Mouse (Mus musculus) left cerebral cortex, adult 18-20 months (tissue): ENCODE data around the gene Zswim4. TPM values are rescaled to one million over a fixed set of nuclear protein-coding genes. Genes with fewer than 3 reads are reported as not detected.
"Not testable (repeated sequence)": the region's sequence is repeated elsewhere in the genome, so short reads cannot be mapped to it uniquely, and the experiment has no call there.

Source experiments
- DNase-seq, 2 experiments: peaks; one replicate each; pipeline ENCODE4 v3.0.0; 2021 to 2022; ENCODE audit warnings: low spot score in 2 of 2, mixed read lengths in 1 of 2
- long read RNA-seq, 2 experiments: library from polyadenylated mRNA; stranded (forward); transcript quantifications; one replicate each; pipeline ENCODE4 v2.0.0; 2021
- total RNA-seq, 2 experiments: library from RNA; stranded (reverse); gene quantifications; 2 replicates each; pipeline ENCODE4 v1.2.3; 2021

Zswim4 gene
- total RNA-seq = 10 to 100 TPM; 16.8 to 19.1 TPM
- long read RNA-seq, experiment 1, full-length matches to known transcripts = 2 of 11 reads
- long read RNA-seq, experiment 1, partial matches to known transcripts = 5 of 11 reads
- long read RNA-seq, experiment 1, other reads (novel, unspliced or antisense) = 4 of 11 reads
- long read RNA-seq, experiment 2, full-length matches to known transcripts = 2 of 8 reads
- long read RNA-seq, experiment 2, partial matches to known transcripts = 4 of 8 reads
- long read RNA-seq, experiment 2, other reads (novel, unspliced or antisense) = 2 of 8 reads

DNA sequence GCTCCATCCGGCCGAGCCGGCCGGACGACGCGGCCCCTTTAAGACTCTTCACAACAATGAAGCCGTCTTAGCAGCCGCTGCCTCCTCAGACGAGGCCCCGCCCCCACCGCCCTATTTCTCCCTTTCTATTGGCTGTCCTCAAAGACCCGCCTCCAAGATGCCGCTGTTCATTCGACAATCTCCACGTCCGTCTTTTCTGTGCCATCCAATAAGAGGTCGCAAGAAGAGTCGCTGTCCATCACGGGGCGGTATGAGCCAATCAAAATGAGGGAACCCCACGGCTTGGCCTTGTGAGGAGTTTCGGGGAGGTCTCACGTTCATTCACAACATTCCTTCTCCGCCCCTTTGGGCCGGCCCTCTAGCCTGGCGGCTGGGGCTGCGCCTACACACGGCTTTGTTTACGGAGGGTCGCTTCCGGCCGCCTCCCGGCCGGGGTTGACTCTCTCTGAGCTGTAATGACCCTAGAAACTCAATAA lies at the start of gene Zswim4:
Gene Zswim4, minus strand, starts transcription at position 58 of the 476 bp plus-strand sequence.
- DNase-seq = peak; percentile 96 to 98

DNA sequence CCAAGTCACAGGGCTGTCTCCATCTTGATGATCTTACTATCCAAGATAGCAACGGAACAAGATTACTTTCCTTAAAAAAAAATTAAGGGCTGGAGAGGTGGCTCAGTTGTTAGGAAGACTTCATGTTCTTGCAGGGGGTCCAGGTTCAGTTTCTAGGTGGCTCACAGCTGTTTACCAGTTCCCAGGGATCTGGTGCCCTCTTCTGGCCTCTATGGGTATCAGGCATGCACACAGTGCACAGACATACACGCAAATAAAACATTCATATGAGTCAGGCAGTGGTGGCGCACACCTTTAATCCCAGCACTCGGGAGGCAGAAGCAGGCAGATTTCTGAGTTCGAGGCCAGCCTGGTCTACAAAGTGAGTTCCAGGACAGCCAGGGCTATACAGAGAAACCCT lies 48.8 kb upstream of the Zswim4 start:
- not testable (repeated sequence) for DNase-seq

- DNase-seq = no peak
These were observed 47.8 kb upstream of the Zswim4 start for GRCm38 (mm10) chr8:84284608-84285063.

- no peak for DNase-seq
These were observed 43.9 kb upstream of the Zswim4 start for GRCm38 (mm10) chr8:84280777-84281176.

DNA sequence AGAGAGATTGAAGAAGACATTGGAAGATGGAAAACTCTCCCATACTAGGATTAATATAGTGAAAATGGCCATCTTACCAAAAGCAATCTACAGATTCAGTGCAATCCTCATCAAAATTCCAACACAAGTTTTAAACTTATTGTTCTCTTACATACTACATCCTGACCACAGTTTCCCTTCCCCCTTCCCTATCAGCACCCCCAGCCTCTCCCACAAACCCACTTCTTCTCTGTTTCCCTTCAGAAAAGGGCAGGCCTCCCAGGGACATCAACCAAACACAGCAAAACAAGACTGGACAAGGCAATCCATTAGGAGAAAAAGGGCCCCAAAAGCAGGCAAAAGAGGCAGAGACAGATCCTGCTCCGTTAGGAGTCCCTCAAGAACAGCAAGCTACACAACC lies 39.6 kb upstream of the Zswim4 start:
- DNase-seq = no peak

DNA sequence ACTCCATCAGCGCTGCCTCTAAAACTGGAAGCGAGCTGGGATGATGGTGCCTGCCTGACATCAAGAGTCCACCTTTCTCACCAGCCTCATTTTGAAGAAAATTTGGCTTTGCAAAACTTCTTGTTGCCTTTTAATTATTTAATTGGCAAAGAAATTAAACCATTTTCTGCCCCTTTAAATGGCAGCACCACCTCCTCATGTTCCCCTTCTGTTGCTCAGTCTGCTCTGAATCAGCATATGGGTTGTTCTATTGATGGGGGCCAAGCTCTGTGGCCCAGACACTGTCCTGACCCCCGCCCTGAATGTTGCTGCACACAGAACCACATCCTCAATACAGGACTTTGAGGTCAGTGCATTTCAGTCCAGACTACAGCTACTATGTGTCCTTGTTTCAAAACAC lies 37.1 kb upstream of the Zswim4 start:
- no peak for DNase-seq

DNA sequence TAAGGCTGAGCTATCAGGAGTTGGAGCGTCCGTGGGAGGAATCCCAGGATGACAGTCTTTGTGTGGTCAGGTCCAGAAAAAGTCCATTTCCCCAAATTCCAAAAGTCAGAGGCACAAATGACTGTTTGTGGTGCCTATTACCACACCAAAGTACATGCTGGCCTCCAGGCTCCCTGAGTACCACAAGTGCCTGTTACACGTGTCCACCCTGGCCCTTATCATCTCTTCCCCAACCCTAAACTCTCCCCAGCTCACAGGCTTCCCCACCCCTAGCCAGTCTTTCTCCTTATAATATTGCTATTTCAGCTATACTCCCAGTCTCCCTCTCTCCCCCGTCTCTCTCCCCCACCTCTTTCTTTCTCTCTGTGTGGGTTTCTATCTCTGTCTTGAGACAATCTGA lies 35.4 kb upstream of the Zswim4 start:
- no peak for DNase-seq

DNA sequence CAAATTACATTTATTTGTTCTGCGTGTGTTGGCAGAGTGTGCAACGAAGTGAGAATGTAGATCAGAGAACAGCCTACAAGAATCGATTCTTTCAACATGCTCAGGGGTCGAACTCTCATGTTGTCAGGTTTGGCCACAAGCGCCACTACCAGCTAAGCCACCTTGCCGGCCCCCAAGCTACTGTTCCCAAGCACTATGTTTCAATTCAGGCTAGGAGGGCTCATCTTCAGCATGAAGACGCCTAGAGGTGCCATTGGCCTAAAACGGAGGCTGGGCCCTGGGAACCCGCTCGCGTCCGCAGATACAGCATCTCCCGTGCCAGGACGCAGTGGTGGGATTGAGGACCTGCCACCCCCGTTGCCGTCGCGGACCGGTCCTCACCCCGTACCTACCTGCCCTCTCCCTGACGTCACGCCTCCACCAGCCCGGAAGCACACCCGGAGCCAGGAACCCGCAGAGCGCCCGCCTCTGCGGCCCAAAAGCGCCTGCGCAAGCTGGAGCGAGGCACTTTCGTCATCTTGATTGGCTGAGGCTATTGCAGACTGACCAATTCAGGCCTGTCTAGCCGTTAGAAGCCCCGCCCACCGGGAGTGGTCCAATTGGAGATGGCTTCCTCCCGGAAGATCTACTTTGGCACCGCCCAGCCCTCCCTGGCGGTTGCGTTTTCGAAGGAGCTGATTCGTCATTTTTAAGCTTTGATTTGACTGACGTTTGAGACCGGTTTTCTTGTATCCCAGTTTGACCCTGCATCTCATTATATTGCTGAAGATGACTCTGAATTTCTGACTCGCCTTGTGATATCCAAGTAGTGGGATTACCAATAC lies 33.3 kb upstream of the Zswim4 start, which contains the start of gene Ccdc130:
Gene Ccdc130, minus strand, starts transcription at position 431 of the 824 bp plus-strand sequence.
- peak; percentile 100 for DNase-seq

GRCm38 (mm10) chr8:84261098-84261497 lies 24.2 kb upstream of the Zswim4 start:
- DNase-seq = no peak

GRCm38 (mm10) chr8:84256822-84257610 lies 20.2 kb upstream of the Zswim4 start, which contains the start of gene Mri1:
Gene Mri1 (minus strand): TSS chr8:84257326.
- DNase-seq = peak; percentile 68 to 85

DNA sequence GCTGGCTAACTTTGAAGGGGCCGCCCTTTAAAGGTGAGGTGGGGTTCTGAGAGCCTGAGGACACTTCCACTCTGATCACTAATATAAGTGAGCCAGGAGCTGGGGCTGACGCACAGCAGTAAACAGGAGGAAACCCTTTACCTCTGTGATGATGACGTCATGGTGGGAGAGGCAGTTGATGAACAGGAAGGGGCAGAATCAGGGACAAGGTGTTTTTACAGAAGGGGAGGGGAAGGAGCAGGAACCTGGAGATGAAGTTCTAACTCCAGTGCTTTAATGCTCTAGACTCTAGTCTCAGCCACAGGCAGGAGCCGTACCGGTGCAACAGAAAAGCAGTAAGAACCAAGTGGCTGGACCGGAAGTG lies 19.6 kb upstream of the Zswim4 start:
- DNase-seq = no peak

DNA sequence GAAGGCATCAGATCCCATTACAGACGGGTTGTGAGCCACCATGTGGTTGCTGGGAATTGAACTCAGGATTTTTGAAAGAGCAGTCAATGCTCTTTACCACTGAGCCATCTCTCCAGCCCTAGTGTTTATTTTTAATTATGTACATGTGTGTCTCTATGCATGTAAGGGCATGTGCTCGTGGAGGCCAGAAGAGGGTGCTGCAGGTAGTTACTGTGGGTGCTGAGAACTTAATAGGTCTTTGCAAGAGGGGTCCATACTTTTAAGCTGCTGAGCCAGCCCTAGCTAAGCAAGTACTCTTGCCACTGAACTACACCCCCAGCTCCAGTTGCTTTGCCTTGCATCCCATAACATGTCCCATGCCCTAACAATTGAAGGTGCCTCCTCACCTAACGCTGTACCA lies 19.0 kb upstream of the Zswim4 start:
- DNase-seq = no peak

DNA sequence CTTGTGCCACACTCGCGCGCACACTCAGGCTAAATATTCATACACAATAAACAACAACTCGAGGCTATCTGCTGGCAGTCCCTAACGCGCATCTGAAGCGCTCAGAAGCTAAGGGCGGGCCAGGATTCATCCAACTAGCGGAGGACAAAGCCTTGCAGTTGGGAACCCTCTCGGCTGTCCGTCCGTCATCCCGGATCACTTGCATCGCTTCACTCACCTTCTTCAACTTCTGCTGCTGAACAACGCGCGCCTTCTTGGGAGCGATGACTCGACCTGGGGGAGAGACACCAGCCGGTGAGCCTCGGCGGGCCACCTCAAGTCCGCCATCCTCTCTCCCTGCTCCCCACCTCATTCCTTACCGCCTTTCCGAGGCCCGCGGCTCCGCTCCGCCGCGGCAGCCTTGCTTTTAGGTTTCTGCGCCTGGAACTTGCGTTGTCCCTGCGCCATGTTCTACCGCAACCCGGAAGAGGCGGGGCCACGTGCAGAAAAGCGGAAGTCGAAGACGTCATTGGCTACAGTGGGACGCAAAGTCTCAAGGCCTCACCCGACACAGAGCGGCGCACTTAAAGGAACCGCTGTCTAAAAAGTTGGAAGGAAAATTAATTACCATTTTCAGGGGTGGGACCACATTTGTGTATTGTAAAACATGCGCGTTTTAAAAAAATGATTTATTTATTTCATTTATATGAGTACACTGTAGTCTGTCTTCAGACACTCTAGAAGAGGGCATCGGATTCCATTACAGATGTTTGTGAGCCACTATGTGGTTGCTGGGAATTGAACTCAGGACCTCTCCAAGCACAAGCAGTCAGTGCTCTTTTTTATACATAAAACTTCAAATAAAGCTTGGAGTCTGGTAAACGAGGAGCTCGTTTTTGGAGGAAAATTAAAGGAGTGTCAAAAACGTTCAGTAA lies 12.7 kb upstream of the Zswim4 start, which contains the start of gene D8Ertd738e:
Gene D8Ertd738e, minus strand, starts transcription at position 463 of the 914 bp plus-strand sequence.
- DNase-seq = peak; percentile 85 to 92

DNA sequence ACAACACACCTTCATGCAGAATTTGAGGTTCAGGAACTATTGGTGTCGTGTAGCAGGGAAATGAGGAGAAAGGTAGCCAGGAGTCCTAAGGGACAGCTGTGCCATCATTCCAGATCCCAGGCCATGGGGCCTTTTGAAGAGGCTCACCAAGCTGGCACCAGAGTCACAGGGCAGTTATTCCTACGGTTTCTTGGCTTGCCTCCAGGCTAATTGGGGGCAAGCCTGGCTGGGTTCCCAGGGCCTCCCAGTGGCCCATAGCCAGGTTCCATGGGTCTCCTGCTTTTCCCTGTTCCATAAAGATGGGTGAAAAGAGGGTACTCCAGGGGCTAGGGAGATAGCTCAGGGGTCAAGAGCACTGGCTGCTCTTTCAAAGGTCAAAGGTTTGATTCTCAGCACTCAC lies 5.0 kb upstream of the Zswim4 start:
- no peak for DNase-seq

- no peak for DNase-seq
These were observed 4.3 kb upstream of the Zswim4 start for GRCm38 (mm10) chr8:84241167-84241566.

GRCm38 (mm10) chr8:84237542-84238229 lies 831 bp upstream of the Zswim4 start:
- no peak for DNase-seq

GRCm38 (mm10) chr8:84236410-84236997 lies 351 bp downstream of the Zswim4 start:
- DNase-seq = no peak

GRCm38 (mm10) chr8:84235746-84236409 lies 977 bp downstream of the Zswim4 start:
- no peak for DNase-seq

- no peak for DNase-seq
These were observed 3.8 kb downstream of the Zswim4 start for GRCm38 (mm10) chr8:84233055-84233454.
